Mouse (Mus musculus) testis, adult 2 months (tissue): Measurements from ENCODE around the gene Fam83f. TPM values are rescaled to one million over a fixed set of nuclear protein-coding genes. Genes with fewer than 3 reads are reported as not detected.

ENCODE experiments used
- H3K27ac ChIP-seq: fragments of 200-500 bp; 2 replicates; pipeline ENCODE4 v1.5.1; 2012; ENCODE audit warnings: low read depth, low read length; ENCODE audit not compliant: control insufficient read depth, insufficient read depth
- H3K27me3 ChIP-seq: fragments of 200-500 bp; 2 replicates; pipeline ENCODE4 v1.6.1; 2012; ENCODE audit warnings: mild to moderate bottlenecking, low read length, moderate library complexity; ENCODE audit not compliant: control insufficient read depth, insufficient read depth
- H3K36me3 ChIP-seq: fragments of 200-500 bp; 2 replicates; pipeline ENCODE4 v1.6.1; 2012; ENCODE audit warnings: mild to moderate bottlenecking, low read length; ENCODE audit not compliant: control insufficient read depth, insufficient read depth
- H3K4me1 ChIP-seq: fragments of 200-500 bp; 2 replicates; pipeline ENCODE4 v1.6.1; 2012; ENCODE audit warnings: low read length; ENCODE audit not compliant: control insufficient read depth, insufficient read depth
- H3K4me3 ChIP-seq: fragments of 200-500 bp; 2 replicates; pipeline ENCODE4 v1.5.1; 2012; ENCODE audit warnings: low read depth, mild to moderate bottlenecking, low read length, moderate library complexity, mixed read lengths; ENCODE audit not compliant: control insufficient read depth
- CTCF ChIP-seq: fragments of 200-500 bp; IDR thresholded peaks from 2 replicates; pipeline ENCODE4 v1.5.1; 2012; ENCODE audit warnings: low read depth, mild to moderate bottlenecking, inconsistent platforms, low read length, moderate library complexity; ENCODE audit not compliant: control insufficient read depth, insufficient read depth, insufficient replicate concordance
- POLR2A ChIP-seq: fragments of 200-500 bp; IDR thresholded peaks from 2 replicates; pipeline ENCODE4 v1.6.1; 2012; ENCODE audit warnings: low read depth, mild to moderate bottlenecking, inconsistent platforms, low read length, moderate library complexity; ENCODE audit not compliant: control insufficient read depth
- polyA plus RNA-seq: library from polyadenylated mRNA; depleted of rRNA; stranded (reverse); fragments of >200 nt; gene quantifications from 2 replicates; pipeline ENCODE4 v1.2.3, GENCODE M21; 2012

Gene Fam83f
- polyA plus RNA-seq, 1 experiment: 0.95 TPM

DNA sequence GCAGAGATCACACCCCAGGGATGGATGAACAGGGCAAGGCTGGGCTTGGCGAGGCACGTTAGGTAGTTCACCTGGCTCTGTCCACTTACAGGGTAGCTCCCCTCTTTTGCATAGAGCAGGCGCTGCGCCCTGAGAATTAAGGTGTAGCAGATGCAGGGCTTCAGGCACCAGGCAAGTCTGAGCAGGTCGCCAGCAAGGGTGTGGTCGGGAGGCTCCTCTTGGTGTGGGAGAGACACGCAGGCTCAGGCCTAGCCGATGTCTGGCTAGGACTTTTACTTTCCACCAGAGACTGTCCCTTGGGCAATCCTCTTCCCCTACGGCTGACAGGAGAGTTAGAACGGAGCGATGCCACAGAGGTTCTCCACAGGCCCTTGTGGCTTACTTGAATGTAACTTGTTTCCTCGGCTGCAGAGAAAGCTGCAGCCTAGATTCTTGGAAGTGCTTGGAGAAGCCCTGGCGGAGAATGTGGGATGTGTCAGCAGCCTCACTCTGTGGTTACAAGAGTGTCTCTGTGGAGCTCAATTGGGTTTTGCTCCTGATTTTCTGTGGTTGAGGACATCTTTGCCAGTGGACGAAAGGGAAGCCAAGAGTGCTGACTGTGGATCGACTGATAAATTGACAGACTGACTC is 22.6 kb upstream of the Fam83f start:
- no peak overlapping the region for H3K4me3 ChIP-seq
- no peaks in the 10 kb centered on the region for H3K36me3 ChIP-seq
- no peaks in the 10 kb centered on the region for H3K27me3 ChIP-seq
- no peak overlapping the region for H3K27ac ChIP-seq
- TF ChIP-seq POLR2A (no peak), CTCF (no peak)
- H3K4me1 ChIP-seq: no peaks in the 10 kb centered on the region

DNA sequence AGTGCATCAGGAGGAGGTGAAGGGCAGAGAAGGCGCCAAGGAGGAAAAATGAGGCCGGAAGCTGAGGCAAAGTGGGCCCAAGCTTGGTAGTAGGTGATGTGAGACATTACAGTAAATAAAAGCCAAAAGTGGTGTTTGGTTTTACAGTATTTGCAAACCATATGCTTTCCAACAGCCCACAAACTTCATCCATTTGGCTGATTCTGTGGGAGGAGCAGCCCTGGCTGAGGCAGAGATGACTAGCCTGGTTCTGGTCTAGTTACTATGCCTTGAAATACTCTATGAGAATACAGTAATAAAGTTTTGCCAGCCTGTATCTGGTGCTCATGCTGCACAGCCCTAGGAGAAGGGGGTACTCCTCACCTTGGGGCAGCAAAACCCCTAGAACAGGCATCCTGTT is 21.2 kb upstream of the Fam83f start:
- no peak overlapping the region for H3K4me3 ChIP-seq
- TF ChIP-seq POLR2A (no peak), CTCF (no peak)
- no peak overlapping the region for H3K27ac ChIP-seq
- H3K36me3 ChIP-seq: no peaks in the 10 kb centered on the region
- H3K4me1 ChIP-seq: no peaks in the 10 kb centered on the region
- no peaks in the 10 kb centered on the region for H3K27me3 ChIP-seq

DNA sequence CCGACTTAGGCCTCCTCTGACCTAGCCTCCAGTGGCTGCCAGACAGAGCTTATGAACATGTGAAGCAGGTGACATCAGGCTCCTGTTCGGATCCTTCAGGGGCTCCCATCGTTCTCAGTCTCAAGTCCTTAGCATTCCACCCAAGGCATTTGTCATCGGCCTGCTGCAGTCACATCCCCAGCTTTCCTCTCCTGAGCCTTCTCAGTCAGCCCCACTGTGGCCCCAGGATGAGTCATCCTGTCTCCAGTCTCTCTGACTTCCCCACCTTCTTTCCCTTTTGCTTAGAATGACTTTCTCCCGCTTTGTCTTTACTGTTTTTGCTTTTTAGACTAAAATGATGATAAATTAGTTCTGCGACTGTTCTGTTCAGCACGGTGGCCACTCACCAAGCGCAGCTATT is 17.8 kb upstream of the Fam83f start:
- Histone ChIP-seq H3K27me3 (no peaks in the 10 kb centered on the region), H3K36me3 (no peaks in the 10 kb centered on the region), H3K27ac (no peak overlapping the region), H3K4me1 (no peaks in the 10 kb centered on the region), H3K4me3 (no peak overlapping the region)
- TF ChIP-seq CTCF: no peak
- TF ChIP-seq POLR2A: no peak

DNA sequence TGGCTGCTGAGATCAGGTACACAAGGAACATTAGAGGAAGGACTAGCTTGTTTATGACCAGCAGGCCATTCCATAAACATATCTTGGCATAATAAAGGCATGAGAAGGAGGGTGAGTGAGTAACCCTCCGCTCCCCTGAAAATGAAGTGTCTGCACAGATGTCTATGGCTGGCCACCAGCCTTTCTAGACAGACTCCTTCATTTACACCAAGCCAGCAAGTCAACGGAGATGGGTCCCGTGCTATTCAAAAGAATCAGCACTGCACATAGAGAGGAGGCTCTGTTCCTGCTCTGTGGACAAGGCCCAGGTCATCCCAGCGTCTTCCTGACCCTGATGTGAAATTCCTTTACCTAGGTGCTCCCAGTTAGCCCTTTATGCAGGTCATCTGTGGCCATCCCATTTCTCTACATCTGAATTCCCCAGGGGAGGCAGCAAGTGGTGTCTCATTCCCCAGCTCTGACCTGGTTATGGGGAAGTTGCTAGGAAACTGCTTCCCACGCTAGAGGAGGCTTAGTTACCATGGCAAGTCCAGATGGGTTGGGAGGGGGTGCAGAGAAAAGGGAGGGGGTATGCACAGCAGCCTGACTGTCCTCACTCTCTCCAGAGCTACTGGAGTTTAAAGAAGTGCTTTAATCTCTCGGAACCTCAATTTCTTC is 12.7 kb upstream of the Fam83f start:
- Histone ChIP-seq H3K36me3 (no peaks in the 10 kb centered on the region), H3K4me1 (no peaks in the 10 kb centered on the region), H3K27ac (no peak overlapping the region), H3K27me3 (no peaks in the 10 kb centered on the region), H3K4me3 (no peak overlapping the region)
- TF ChIP-seq POLR2A: no peak
- no peak for TF ChIP-seq CTCF

DNA sequence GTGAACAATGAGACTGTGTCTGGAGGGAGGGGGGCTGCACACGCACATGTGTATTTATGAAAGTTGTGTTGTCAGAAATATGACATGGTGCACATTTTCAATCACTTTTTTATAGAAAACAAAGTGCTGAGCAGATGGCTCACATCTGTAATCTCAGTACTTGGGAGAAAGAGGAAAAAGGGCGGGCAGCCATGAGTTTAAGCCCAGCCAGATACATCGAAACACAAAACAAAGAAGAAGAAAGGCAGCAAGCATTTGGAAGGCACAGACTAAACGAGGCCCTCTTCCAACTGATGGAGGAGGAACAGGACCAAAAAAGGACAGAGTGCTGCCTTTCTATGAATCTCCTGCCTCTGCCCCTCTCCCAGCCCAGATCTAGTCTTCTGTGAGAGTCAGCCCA is 10.7 kb upstream of the Fam83f start:
- H3K27me3 ChIP-seq: no peaks in the 10 kb centered on the region
- H3K4me3 ChIP-seq: no peak overlapping the region
- no peak overlapping the region for H3K27ac ChIP-seq
- no peaks in the 10 kb centered on the region for H3K4me1 ChIP-seq
- no peaks in the 10 kb centered on the region for H3K36me3 ChIP-seq
- TF ChIP-seq CTCF (no peak), POLR2A (no peak)

DNA sequence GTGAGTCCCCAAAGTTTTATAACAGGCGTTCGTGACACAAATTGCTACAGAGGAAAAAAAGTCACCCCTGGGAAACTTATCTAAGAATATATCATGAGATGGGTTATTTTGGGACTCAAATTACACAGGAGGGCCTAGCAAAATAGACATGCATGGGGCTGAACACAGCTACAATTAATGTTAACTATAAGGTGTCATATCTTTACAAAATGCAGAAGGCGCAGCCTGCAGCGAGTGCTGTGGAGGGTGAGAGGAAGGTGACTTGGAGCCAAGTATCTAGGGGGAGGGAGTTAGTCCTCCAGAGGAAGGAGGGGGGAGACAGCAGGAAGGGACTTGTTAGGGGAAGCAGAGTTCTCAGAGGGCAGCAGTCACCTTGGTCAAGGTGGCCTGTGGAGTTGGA is 7.2 kb upstream of the Fam83f start:
- Histone ChIP-seq H3K4me3 (no peak overlapping the region), H3K27me3 (no peaks in the 10 kb centered on the region), H3K36me3 (no peaks in the 10 kb centered on the region), H3K4me1 (no peaks in the 10 kb centered on the region), H3K27ac (no peak overlapping the region)
- TF ChIP-seq POLR2A (no peak), CTCF (no peak)

DNA sequence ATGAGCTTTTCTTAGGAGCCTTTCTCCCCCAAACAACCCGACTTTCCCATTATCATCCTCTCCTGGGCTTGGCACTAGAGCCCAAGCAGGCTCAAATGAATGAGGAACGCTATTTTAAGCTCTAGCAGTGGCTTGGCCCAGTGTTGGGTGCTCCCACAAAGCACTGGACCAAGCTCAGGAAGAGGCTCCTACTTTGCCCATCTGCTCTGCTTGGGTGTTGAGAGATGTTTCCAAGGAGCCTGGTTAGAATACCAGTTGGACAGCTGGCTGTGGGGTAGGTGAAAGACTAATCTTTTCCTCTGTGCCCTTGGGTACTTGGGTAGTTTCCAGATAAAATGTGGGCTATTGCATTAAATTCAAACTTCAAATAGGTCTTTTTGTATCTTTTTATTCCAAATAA is 1.2 kb downstream of the Fam83f start:
- Histone ChIP-seq H3K27ac (no peak overlapping the region), H3K4me3 (no peak overlapping the region), H3K36me3 (no peaks in the 10 kb centered on the region), H3K27me3 (no peaks in the 10 kb centered on the region), H3K4me1 (peaks cover 11% of the 10 kb centered on the region)
- TF ChIP-seq POLR2A (no peak), CTCF (no peak)

DNA sequence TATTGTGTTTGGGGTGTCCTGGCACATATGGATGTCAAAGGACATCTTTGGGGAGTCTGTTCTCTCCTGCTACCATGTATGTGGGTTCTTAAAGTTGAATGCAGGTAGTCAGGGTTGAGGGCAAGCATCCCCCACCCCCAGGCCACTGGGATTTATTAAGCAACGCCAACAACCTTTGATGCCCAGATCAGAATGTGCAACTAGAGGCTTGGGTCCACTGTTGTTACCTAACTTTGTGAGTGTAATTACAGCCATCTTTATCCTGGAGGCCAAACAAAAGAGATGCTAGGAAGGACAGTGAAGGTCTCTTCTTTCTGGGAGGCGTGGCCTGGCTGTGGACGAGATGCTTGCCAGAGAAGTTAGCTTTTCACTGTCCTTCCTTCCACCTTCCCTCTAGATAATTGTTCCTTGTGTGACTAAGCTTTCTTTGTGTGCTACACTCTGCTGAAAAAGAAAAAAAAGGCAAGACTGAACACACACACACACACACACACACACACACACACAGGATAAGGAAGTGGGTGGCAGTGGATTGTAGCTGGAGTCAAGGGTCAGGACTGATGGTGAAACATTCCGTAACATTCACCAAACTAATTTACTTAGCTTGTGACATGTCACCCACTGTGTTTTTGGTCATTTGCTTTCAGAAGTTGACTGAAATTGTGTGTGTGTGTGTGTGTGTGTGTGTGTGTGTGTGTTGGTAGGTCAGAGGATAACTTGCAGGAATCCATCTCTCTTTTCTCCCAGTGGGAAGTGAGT is 1.9 kb downstream of the Fam83f start:
- no peaks in the 10 kb centered on the region for H3K27me3 ChIP-seq

More for the DNA sequence above, 1.9 kb downstream of the Fam83f start:
- no peak for TF ChIP-seq CTCF
- no peak for TF ChIP-seq POLR2A
- H3K4me3 ChIP-seq: no peak overlapping the region
- no peak overlapping the region for H3K27ac ChIP-seq
- no peaks in the 10 kb centered on the region for H3K36me3 ChIP-seq
- H3K4me1 ChIP-seq: peaks cover 11% of the 10 kb centered on the region
